Mouse (Mus musculus) bone marrow, adult 2 months (tissue): Measurements from ENCODE around the gene Cldn7.

Experiments used
- CTCF ChIP-seq: fragments of 200-500 bp; IDR thresholded peaks from 2 replicates; pipeline ENCODE4 v1.5.1; 2011; ENCODE audit warnings: low read length, control low read depth; ENCODE audit not compliant: control insufficient read depth, insufficient read depth
- POLR2A ChIP-seq: fragments of 200-500 bp; IDR thresholded peaks from 2 replicates; pipeline ENCODE4 v1.6.1; 2011; ENCODE audit warnings: low read depth, mild to moderate bottlenecking, control low read depth, low read length, borderline replicate concordance; ENCODE audit not compliant: control insufficient read depth

- TF ChIP-seq CTCF: no peak
- no peak for TF ChIP-seq POLR2A
Observed at GRCm38 (mm10) chr11:69933066-69933465, 31.5 kb upstream of the Cldn7 start.
